Mouse (Mus musculus): ENCODE measurements around the gene Dync1i1. TPM values are rescaled to one million over a fixed set of nuclear protein-coding genes. Genes with fewer than 3 reads are reported as not detected.

The Dync1i1 gene
- total and polyA plus RNA-seq, 3 experiments: not detected

DNA sequence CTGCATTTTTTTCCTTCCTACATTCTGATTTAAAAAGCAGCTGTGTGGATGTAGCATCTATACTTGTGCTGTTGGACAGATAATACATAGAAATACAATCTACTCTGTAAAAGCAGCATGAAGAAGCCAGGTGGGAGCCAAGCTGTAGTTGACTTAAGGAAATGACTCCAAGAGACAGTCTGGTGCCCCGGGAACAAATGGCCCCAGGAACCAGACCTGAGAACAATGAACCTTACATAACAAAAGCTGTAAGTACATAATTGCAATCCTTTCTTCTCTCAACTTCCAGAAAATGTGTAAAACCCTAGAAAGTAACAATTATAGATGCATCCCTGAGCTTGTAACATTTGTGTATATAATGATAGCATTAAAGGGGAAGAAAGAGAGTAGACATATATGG is 86.6 kb downstream of the Dync1i1 start:
- DNase-seq (ENCODE audit: low read depth, low spot score): no peak
- Histone ChIP-seq H3K27ac (ENCODE audit: control insufficient read depth, low read depth, low read length) (no peak overlapping the region), H3K36me3 (ENCODE audit: control insufficient read depth in 1 of 2, insufficient read depth in 2 of 2, low read length in 2 of 2) (no peaks in the 10 kb centered on the region), H3K4me1 (ENCODE audit: control insufficient read depth in 1 of 2, insufficient read depth in 2 of 2, low read length in 2 of 2) (no peaks in the 10 kb centered on the region), H3K4me3 (ENCODE audit: control insufficient read depth in 1 of 2, insufficient read depth in 1 of 2, low read depth in 2 of 2, low read length in 2 of 2) (no peak overlapping the region), H3K79me2 (ENCODE audit: control insufficient read depth, insufficient read depth, low read length, poor library complexity) (no peaks in the 10 kb centered on the region), H3K9me3 (replicated peaks; ENCODE audit: insufficient read depth, low read length) (no peaks in the 10 kb centered on the region), H3K9ac (ENCODE audit: control insufficient read depth, low read depth, low read length, poor library complexity, severe bottlenecking) (no peak overlapping the region), H3K27me3 (ENCODE audit: control insufficient read depth in 1 of 2, insufficient read depth in 2 of 2, low read length in 2 of 2) (no peaks in the 10 kb centered on the region)
- TF ChIP-seq MAFK (IDR thresholded peaks at IDR 0.05; ENCODE audit: borderline replicate concordance, low read depth, low read length) (no peak), KAT2A (conservative IDR thresholded peaks at IDR 0.05; ENCODE audit: low read depth, low read length) (no peak), SMC3 (IDR thresholded peaks at IDR 0.05; ENCODE audit: low read depth, low read length) (no peak)

DNA sequence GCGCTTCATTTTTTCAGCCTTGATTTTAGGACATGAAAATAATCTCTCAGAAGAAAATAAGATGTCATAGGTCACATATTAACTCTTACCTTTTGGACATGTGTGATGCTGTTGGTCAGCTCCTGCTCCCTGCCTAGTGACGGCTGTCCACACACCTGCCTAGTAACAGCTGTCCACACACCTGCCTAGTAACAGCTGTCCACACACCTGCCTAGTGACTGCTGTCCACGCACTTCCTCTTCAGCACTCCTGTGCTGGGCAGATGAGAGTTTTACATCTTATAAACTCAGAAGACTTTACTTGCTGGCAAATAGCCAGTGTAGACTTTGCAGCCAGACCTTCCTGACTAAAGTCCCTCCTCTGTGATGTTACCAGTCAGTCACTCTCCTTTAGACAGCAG is 94.2 kb downstream of the Dync1i1 start:
- H3K9me3 ChIP-seq (replicated peaks; ENCODE audit: insufficient read depth, low read length): no peaks in the 10 kb centered on the region

DNA sequence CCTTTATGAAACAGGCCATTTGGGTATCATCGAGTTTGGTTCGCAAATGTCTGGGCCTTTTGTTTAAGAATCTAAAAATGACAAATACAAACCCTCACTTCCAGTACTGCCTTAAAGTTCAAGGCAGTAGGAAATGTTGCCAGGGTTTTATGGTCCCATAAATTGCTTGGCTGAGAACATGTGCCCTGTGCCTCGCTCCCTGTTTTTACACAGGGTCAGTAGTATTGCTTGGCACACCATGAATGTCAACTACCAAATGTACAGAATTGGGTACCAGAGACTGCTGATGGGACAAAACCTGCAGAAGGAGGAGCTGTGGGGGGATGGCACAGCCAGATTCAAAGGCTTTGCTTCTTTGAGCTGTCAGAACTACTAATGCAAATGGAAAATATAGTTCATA is 100.0 kb downstream of the Dync1i1 start:
- Histone ChIP-seq H3K4me3 (ENCODE audit: control insufficient read depth in 1 of 2, insufficient read depth in 1 of 2, low read depth in 2 of 2, low read length in 2 of 2) (no peak overlapping the region), H3K27me3 (ENCODE audit: control insufficient read depth in 1 of 2, insufficient read depth in 2 of 2, low read length in 2 of 2) (no peaks in the 10 kb centered on the region), H3K4me1 (ENCODE audit: control insufficient read depth in 1 of 2, insufficient read depth in 2 of 2, low read length in 2 of 2) (no peaks in the 10 kb centered on the region), H3K36me3 (ENCODE audit: control insufficient read depth in 1 of 2, insufficient read depth in 2 of 2, low read length in 2 of 2) (no peaks in the 10 kb centered on the region), H3K79me2 (ENCODE audit: control insufficient read depth, insufficient read depth, low read length, poor library complexity) (no peaks in the 10 kb centered on the region), H3K9ac (ENCODE audit: control insufficient read depth, low read depth, low read length, poor library complexity, severe bottlenecking) (no peak overlapping the region), H3K27ac (ENCODE audit: control insufficient read depth, low read depth, low read length) (no peak overlapping the region), H3K9me3 (replicated peaks; ENCODE audit: insufficient read depth, low read length) (no peaks in the 10 kb centered on the region)
- no peak for TF ChIP-seq MAX (IDR thresholded peaks at IDR 0.05; ENCODE audit: low read length)
- TF ChIP-seq ZMIZ1 (IDR thresholded peaks at IDR 0.05; ENCODE audit: low read depth, low read length): no peak
- TF ChIP-seq POLR2AphosphoS5 (IDR thresholded peaks at IDR 0.05; ENCODE audit: borderline replicate concordance, low read depth, low read length): no peak
- TF ChIP-seq MAFK (IDR thresholded peaks at IDR 0.05; ENCODE audit: borderline replicate concordance, low read depth, low read length): no peak
- no peak for TF ChIP-seq MAZ (IDR thresholded peaks at IDR 0.05; ENCODE audit: low read depth, low read length)
- TF ChIP-seq TAL1 (IDR thresholded peaks at IDR 0.05; ENCODE audit: low read length): no peak
- TF ChIP-seq CHD2 (IDR thresholded peaks at IDR 0.05; ENCODE audit: low read length): no peak
- no peak for TF ChIP-seq UBTF (IDR thresholded peaks at IDR 0.05; ENCODE audit: borderline replicate concordance, insufficient read depth, low read depth, low read length)
- TF ChIP-seq E2F4 (IDR thresholded peaks at IDR 0.05; ENCODE audit: borderline replicate concordance, low read depth, low read length): no peak
- no peak for TF ChIP-seq HCFC1 (IDR thresholded peaks at IDR 0.05; ENCODE audit: low read depth, low read length)
- TF ChIP-seq NRF1 (IDR thresholded peaks at IDR 0.05; ENCODE audit: insufficient read depth, low read depth, low read length, poor library complexity, severe bottlenecking): no peak
- TF ChIP-seq SIN3A (IDR thresholded peaks at IDR 0.05; ENCODE audit: low read length): no peak
- no peak for TF ChIP-seq RCOR1 (IDR thresholded peaks at IDR 0.05; ENCODE audit: low read depth, low read length)
- no peak for TF ChIP-seq USF1 (IDR thresholded peaks at IDR 0.05; ENCODE audit: low read depth, low read length)
- no peak for TF ChIP-seq POLR2AphosphoS2 (IDR thresholded peaks at IDR 0.05; ENCODE audit: low read length)
- TF ChIP-seq JUND (IDR thresholded peaks at IDR 0.05; ENCODE audit: low read depth, low read length): no peak
- no peak for TF ChIP-seq SMC3 (IDR thresholded peaks at IDR 0.05; ENCODE audit: low read depth, low read length)
- no peak for DNase-seq (ENCODE audit: low read depth, low spot score)

More for the DNA sequence above, 94.2 kb downstream of the Dync1i1 start:
- DNase-seq (ENCODE audit: low read depth, low spot score): no peak
- no peaks in the 10 kb centered on the region for H3K79me2 ChIP-seq (ENCODE audit: control insufficient read depth, insufficient read depth, low read length, poor library complexity)
- H3K36me3 ChIP-seq (ENCODE audit: control insufficient read depth in 1 of 2, insufficient read depth in 2 of 2, low read length in 2 of 2): no peaks in the 10 kb centered on the region
- no peaks in the 10 kb centered on the region for H3K4me1 ChIP-seq (ENCODE audit: control insufficient read depth in 1 of 2, insufficient read depth in 2 of 2, low read length in 2 of 2)
- no peak overlapping the region for H3K9ac ChIP-seq (ENCODE audit: control insufficient read depth, low read depth, low read length, poor library complexity, severe bottlenecking)
- no peak overlapping the region for H3K27ac ChIP-seq (ENCODE audit: control insufficient read depth, low read depth, low read length)
- TF ChIP-seq RAD21 (IDR thresholded peaks at IDR 0.05; ENCODE audit: low read depth, low read length) (no peak), POLR2AphosphoS2 (IDR thresholded peaks at IDR 0.05; ENCODE audit: low read length) (no peak), MYB (IDR thresholded peaks at IDR 0.05; ENCODE audit: low read depth, low read length) (no peak), SIN3A (IDR thresholded peaks at IDR 0.05; ENCODE audit: low read length) (no peak), MEF2A (IDR thresholded peaks at IDR 0.05; ENCODE audit: extremely low read depth, insufficient replicate concordance, low read depth, low read length, poor library complexity, severe bottlenecking) (no peak), ZC3H11A (IDR thresholded peaks at IDR 0.05; ENCODE audit: low read depth, low read length) (no peak), MAX (IDR thresholded peaks at IDR 0.05; ENCODE audit: low read length) (no peak), NELFE (IDR thresholded peaks at IDR 0.05; ENCODE audit: low read depth, low read length) (no peak), JUND (IDR thresholded peaks at IDR 0.05; ENCODE audit: low read depth, low read length) (no peak), MXI1 (IDR thresholded peaks at IDR 0.05; ENCODE audit: low read depth, low read length) (no peak), E2F4 (IDR thresholded peaks at IDR 0.05; ENCODE audit: borderline replicate concordance, low read depth, low read length) (no peak), SMC3 (IDR thresholded peaks at IDR 0.05; ENCODE audit: low read depth, low read length) (no peak), ZKSCAN1 (IDR thresholded peaks at IDR 0.05; ENCODE audit: low read depth, low read length) (no peak), TCF12 (IDR thresholded peaks at IDR 0.05; ENCODE audit: low read depth, low read length) (no peak)
- no peak overlapping the region for H3K4me3 ChIP-seq (ENCODE audit: control insufficient read depth in 1 of 2, insufficient read depth in 1 of 2, low read depth in 2 of 2, low read length in 2 of 2)
- H3K27me3 ChIP-seq (ENCODE audit: control insufficient read depth in 1 of 2, insufficient read depth in 2 of 2, low read length in 2 of 2): no peaks in the 10 kb centered on the region
